Mouse (Mus musculus): ENCODE results near the gene Eif4e2. TPM values are rescaled to one million over a fixed set of nuclear protein-coding genes. Genes with fewer than 3 reads are reported as not detected.

Gene Eif4e2
- polyA plus RNA-seq, 1 experiment from 2014 or later: 118 TPM

DNA sequence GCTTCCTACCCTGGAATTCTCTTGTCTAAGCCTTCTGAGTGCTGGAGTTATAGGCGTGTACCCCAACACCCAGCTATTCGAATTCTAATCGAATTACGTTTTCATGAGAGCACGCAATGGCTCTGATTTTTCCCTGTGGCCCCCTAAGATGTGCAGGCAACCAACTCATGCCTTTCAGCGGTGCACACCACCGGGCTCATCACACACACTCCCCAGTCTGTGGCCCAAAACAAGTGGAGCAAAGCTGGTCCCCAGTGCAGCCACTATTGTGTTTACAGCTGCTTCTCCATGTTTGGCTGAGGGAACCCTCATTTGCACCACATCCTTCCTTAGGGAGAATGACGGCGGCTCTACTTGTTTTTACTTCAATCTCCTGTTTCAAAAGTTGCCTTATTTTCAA, 49.5 kb downstream of the Eif4e2 start:
- Histone ChIP-seq H3K9me3 (ENCODE audit: low read length) (no peaks in the 10 kb centered on the region), H3K36me3 (ENCODE audit: insufficient read depth, low read length) (no peaks in the 10 kb centered on the region), H3K4me2 (replicated peaks; ENCODE audit: low read depth, low read length) (no peak overlapping the region), H3K4me1 (ENCODE audit: insufficient read depth, low read depth, low read length) (peaks cover 12% of the 10 kb centered on the region; the same call in 1 of the 2 replicates), H3K27me3 (replicated peaks; ENCODE audit: insufficient read depth, low read length) (peaks cover 54% of the 10 kb centered on the region), H3K27ac (ENCODE audit: low read length) (no peak overlapping the region), H3K9ac (replicated peaks; ENCODE audit: low read depth) (no peak overlapping the region), H3K4me3 (ENCODE audit: low read depth, low read length) (no peak overlapping the region)
- WGBS: 8% methylated on average over 9 of the region's 9 CpGs
- no peak for TF ChIP-seq CTCF (IDR thresholded peaks at IDR 0.05)
- TF ChIP-seq EP300 (IDR thresholded peaks at IDR 0.05): no peak
- no peak for ATAC-seq
- DNase-seq (ENCODE audit: low spot score): no peak

DNA sequence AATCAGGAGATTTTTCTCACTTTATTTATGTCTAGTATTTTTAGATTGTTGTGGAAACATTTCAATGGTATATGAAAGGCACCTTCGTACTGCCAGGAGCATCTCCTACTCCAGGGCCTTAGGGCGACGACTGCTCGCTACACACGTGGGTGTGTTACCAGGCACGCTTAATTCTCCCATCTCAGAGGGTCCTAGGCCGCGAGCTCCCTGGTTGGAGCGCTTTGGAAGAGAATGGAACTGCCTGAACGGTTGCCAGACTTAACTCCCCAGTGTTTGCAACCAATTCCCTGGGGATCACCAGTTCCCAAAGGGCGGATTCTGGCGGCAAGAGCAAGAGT, 50.1 kb downstream of the Eif4e2 start:
- DNase-seq (ENCODE audit: low spot score) (no peak), ATAC-seq (no peak)
- Histone ChIP-seq H3K36me3 (ENCODE audit: insufficient read depth, low read length) (no peaks in the 10 kb centered on the region), H3K9me3 (ENCODE audit: low read length) (no peaks in the 10 kb centered on the region), H3K4me2 (replicated peaks; ENCODE audit: low read depth, low read length) (peak overlapping the region; percentile 78), H3K27me3 (replicated peaks; ENCODE audit: insufficient read depth, low read length) (peaks cover 50% of the 10 kb centered on the region), H3K9ac (replicated peaks; ENCODE audit: low read depth) (no peak overlapping the region), H3K4me3 (ENCODE audit: low read depth, low read length) (peak overlapping the region; percentile 43), H3K27ac (ENCODE audit: low read length) (no peak overlapping the region), H3K4me1 (ENCODE audit: insufficient read depth, low read depth, low read length) (peaks cover 12% of the 10 kb centered on the region; the same call in 1 of the 2 replicates)
- WGBS: 2% methylated on average over 12 of the region's 12 CpGs
- TF ChIP-seq EP300 (IDR thresholded peaks at IDR 0.05): no peak
- TF ChIP-seq CTCF (IDR thresholded peaks at IDR 0.05): no peak

DNA sequence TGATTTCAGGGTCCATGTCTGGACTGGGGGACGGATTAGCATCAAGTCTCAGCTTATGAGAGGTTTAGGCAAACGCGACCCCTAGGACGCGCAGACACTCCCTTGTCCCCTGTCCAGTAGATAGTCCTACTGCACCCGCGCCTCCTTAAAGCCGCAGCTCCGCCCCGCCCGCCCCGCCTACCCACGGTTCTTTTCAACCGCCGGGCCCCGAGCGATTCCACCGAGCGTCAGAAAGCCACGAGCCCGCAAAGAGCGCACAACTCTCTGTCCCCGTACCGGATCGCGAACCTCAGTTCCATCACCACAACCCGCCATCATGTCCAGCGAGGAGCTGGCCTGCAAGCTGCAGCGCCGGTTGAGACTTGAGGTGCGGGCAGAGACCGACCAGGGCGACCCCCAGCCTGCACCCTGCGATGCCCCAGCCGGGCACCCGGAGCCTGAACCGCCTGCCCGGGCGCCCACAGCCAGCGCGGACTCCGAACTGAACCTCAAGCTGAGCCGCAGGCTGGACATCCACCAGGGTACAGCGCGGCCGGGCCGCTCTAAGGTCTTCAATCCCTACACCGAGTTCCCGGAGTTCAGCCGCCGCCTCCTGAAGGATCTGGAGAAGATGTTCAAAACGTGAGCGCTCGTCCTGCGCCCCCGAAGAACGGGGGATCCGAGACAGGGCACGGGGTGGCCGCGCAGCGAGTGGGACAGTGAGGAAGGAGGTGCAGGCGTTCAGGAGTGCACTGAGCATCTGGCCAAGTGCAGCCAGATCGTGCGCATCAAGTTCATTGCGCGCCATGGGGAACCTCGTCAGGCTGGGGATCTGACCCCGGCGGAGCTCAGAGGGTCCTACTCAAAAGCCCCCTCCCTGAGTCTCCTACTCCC, 50.7 kb downstream of the Eif4e2 start, which contains the start of gene Efhd1:
Gene Efhd1, plus strand, starts transcription at position 230 of the 873 bp plus-strand sequence.
- H3K27ac ChIP-seq (ENCODE audit: low read length): no peak within 1 kb of the TSS
- H3K36me3 ChIP-seq (ENCODE audit: insufficient read depth, low read length): no peaks in the 10 kb centered on the region
- no peak within 1 kb of the TSS; the same call in 1 of the 2 replicates for H3K9ac ChIP-seq (replicated peaks; ENCODE audit: low read depth)
- ATAC-seq (no peak), DNase-seq (ENCODE audit: low spot score) (peak; percentile 7)
- WGBS: under 1% methylated on average over 67 of the region's 70 CpGs
- peak within 1 kb of the TSS; percentile 43 for H3K4me3 ChIP-seq (ENCODE audit: low read depth, low read length)
- no peaks in the 10 kb centered on the region for H3K9me3 ChIP-seq (ENCODE audit: low read length)
- peaks cover 12% of the 10 kb centered on the region for H3K4me1 ChIP-seq (ENCODE audit: insufficient read depth, low read depth, low read length)
- H3K4me2 ChIP-seq (replicated peaks; ENCODE audit: low read depth, low read length): peak within 1 kb of the TSS; percentile 78
- TF ChIP-seq EP300 (IDR thresholded peaks at IDR 0.05) (no peak), CTCF (IDR thresholded peaks at IDR 0.05) (no peak)
- H3K27me3 ChIP-seq (replicated peaks; ENCODE audit: insufficient read depth, low read length): peaks cover 46% of the 10 kb centered on the region

DNA sequence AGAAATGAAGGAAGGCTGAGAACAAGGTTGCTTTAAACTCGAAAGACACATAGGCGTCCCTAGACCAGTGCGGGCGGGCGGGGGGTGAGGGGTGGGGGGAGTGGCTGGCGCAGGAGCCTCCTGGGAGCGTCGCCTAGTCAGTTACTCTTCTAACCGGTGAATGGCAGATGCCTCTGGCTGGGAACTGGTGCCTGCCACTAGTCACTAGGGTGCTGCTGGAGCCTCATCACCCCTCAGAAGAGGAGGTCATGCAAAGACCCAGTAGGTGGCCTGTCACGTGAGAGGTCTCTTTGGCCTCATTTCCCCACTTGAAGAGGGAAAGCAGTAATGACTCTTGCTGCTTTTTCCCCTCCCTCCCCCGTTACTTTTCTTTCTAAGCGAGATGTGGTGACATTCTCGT, 51.5 kb downstream of the Eif4e2 start:
- ATAC-seq (no peak), DNase-seq (ENCODE audit: low spot score) (no peak)
- H3K36me3 ChIP-seq (ENCODE audit: insufficient read depth, low read length): no peaks in the 10 kb centered on the region
- peak overlapping the region; percentile 78 for H3K4me2 ChIP-seq (replicated peaks; ENCODE audit: low read depth, low read length)
- WGBS: 2% methylated on average over 13 of the region's 13 CpGs
- no peak overlapping the region for H3K9ac ChIP-seq (replicated peaks; ENCODE audit: low read depth)
- TF ChIP-seq EP300 (IDR thresholded peaks at IDR 0.05) (no peak), CTCF (IDR thresholded peaks at IDR 0.05) (no peak)
- no peaks in the 10 kb centered on the region for H3K9me3 ChIP-seq (ENCODE audit: low read length)
- no peak overlapping the region for H3K27ac ChIP-seq (ENCODE audit: low read length)
- 0 out of 2 replicates have a peak overlapping the region, but pooled peaks have one; percentile 10 for H3K4me3 ChIP-seq (ENCODE audit: low read depth, low read length)
- H3K27me3 ChIP-seq (replicated peaks; ENCODE audit: insufficient read depth, low read length): peaks cover 43% of the 10 kb centered on the region
- H3K4me1 ChIP-seq (ENCODE audit: insufficient read depth, low read depth, low read length): peaks cover 12% of the 10 kb centered on the region

DNA sequence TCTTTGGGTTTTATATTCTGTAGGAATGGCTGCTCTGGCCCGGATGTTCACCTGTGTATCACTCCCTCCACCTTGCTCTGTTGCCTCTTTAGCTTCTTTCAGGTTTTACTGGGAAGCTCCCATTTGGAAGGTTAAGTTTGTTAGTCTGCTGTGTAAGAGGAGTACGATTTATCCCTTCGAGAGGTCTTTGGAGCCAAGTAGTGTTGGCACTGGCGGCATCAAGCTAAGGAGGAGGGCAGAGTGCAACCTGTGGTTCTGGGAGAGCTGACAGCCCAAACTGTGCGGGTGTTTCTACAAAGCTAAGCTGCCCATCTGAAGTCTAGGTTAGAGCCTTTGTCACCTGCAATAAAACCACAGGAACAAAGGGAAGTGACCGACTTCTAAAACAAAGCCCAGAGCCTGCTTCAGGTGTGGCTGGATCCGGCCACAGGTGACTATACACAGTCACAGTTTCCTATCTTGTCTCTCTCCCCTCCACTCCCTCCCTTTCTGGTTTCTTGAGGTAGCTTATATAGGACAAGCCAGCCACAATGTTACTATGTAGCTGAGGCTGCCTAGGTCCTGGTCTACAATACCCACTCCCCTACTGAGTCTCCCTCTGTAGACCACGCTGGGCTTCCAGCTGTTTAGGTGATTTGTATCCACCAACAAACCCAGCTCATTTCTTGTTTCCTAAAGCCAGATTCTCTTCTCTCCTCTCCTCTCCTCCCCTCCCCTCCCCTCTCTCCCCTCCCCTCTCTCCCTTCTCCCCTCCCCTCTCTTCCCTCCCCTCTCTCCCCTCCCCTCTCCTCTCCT, 52.8 kb downstream of the Eif4e2 start:
- Histone ChIP-seq H3K36me3 (ENCODE audit: insufficient read depth, low read length) (no peaks in the 10 kb centered on the region), H3K4me3 (ENCODE audit: low read depth, low read length) (no peak overlapping the region), H3K27ac (ENCODE audit: low read length) (no peak overlapping the region), H3K4me1 (ENCODE audit: insufficient read depth, low read depth, low read length) (peaks cover 12% of the 10 kb centered on the region), H3K27me3 (replicated peaks; ENCODE audit: insufficient read depth, low read length) (peaks cover 42% of the 10 kb centered on the region), H3K4me2 (replicated peaks; ENCODE audit: low read depth, low read length) (no peak overlapping the region), H3K9ac (replicated peaks; ENCODE audit: low read depth) (no peak overlapping the region), H3K9me3 (ENCODE audit: low read length) (no peaks in the 10 kb centered on the region)
- TF ChIP-seq EP300 (IDR thresholded peaks at IDR 0.05) (no peak), CTCF (IDR thresholded peaks at IDR 0.05) (no peak)
- ATAC-seq (no peak), DNase-seq (ENCODE audit: low spot score) (no peak)
- 31% methylated on average over 8 of the region's 8 CpGs for WGBS

DNA sequence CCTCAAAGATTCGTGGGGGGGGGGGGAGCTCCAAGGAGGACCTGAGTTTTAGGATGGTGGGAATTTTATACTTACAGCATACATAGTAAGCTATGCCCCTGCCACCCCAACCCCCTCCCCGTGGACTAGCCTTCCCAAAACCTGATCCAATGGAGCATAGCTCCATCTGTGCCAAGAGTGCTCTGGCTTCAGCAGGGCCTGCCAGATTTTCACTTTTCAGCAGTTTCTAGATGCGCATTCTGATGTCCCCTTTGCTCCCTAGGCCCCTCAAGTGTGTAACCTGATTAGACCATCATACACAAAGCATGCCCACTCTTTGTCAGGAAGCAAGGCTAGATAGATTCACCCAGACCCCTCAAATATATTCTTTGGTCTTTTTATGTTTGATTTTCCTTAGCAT, 56.5 kb downstream of the Eif4e2 start:
- Histone ChIP-seq H3K4me1 (ENCODE audit: insufficient read depth, low read depth, low read length) (peaks cover 3% of the 10 kb centered on the region; the same call in 1 of the 2 replicates), H3K9me3 (ENCODE audit: low read length) (no peaks in the 10 kb centered on the region), H3K27me3 (replicated peaks; ENCODE audit: insufficient read depth, low read length) (peaks cover 9% of the 10 kb centered on the region), H3K27ac (ENCODE audit: low read length) (no peak overlapping the region), H3K36me3 (ENCODE audit: insufficient read depth, low read length) (no peaks in the 10 kb centered on the region), H3K4me2 (replicated peaks; ENCODE audit: low read depth, low read length) (no peak overlapping the region), H3K4me3 (ENCODE audit: low read depth, low read length) (no peak overlapping the region), H3K9ac (replicated peaks; ENCODE audit: low read depth) (no peak overlapping the region)
- ATAC-seq (no peak), DNase-seq (ENCODE audit: low spot score) (no peak)
- no peak for TF ChIP-seq EP300 (IDR thresholded peaks at IDR 0.05)
- no peak for TF ChIP-seq CTCF (IDR thresholded peaks at IDR 0.05)
- 28% methylated on average over 3 of the region's 3 CpGs for WGBS
